Mouse (Mus musculus) gastrocnemius, adult 8-10 months (tissue): ENCODE results near the gene Mtf2. TPM values are rescaled to one million over a fixed set of nuclear protein-coding genes. Genes with fewer than 3 reads are reported as not detected.
"Not testable (repeated sequence)": the region's sequence is repeated elsewhere in the genome, so short reads cannot be mapped to it uniquely, and the experiment has no call there.

ENCODE experiments used
- DNase-seq, 2 experiments: peaks; one replicate each; pipeline ENCODE4 v3.0.0; 2022; ENCODE audit warnings: low spot score in 2 of 2
- total RNA-seq, 4 experiments: library from RNA; stranded (reverse); gene quantifications; 2 replicates each; pipeline ENCODE4 v1.2.4; 2022

Gene Mtf2
- 10 to 100 TPM in 3 of 4 experiments, 1 to 10 TPM in 1; 9.7 to 12.1 (median 11.3) TPM for total RNA-seq

DNA sequence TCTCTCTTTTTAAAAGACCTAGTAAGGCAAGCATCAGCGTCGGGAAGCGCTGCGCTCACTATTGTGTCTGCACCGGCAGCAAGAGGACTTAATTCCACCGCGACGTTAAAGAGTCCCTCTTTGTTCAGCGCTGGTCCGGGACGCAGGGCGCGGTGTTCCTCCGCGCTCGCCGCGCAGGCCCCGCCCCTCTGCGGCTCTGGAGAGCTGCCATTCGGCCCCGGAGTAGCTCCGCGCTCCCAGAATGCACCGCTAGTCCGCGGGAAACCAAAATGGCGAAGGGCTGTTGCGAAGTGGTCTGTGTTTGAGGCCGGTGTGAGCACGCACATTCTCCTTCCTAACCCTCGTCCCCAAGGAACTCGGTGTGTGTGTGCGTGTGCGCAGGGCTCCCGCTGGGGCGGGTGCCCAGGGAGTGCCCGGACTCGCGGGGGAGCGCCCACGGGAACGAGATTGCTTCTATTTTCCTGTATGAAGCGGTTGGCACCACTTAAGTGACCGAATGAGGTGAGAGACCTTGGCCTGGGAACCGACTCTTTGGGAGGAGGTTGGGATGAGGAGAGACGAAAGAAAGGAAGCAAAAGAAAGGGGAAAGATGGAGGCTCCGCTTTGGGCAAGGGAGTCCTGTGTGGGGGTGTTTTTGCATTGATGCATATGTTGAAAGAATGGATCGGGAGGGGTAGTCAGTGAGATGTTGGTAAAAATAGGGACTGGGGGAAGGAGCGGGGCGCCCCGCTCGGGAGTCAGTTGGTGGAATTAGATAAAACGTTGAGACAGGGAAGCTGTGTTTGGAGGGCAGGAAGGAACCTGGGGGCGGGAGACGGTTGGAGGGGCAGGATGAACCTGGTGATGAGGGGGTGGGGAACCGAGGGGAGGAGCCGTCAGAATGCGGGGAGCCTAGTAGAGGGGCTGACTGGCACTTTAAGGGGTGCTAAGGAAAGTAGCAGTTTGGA lies at the start of gene Mtf2:
Gene Mtf2, plus strand, starts transcription at position 210 of the 947 bp plus-strand sequence.
- DNase-seq, result peak; percentile 91 to 92

DNA sequence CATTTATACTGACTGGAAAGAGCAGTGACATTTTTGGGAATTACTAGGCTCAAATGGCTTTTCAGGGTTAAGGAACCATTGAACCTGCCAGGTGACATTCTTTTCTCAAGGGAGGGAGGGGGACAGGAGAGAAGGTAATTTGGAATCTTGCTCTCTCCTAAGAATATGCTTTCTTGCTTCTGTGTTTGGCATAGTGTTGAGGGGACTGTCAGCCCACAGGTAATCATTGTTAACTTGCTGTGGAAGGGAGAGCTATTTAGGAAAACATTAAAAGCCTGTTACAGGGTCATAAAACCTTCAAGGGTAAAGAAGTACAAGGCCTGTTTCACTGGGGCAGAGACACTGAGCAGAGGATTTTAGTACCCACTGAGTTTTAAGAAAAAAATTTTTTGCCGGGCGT lies 48.2 kb upstream of the Mtf2 start:
- no peak for DNase-seq

DNA sequence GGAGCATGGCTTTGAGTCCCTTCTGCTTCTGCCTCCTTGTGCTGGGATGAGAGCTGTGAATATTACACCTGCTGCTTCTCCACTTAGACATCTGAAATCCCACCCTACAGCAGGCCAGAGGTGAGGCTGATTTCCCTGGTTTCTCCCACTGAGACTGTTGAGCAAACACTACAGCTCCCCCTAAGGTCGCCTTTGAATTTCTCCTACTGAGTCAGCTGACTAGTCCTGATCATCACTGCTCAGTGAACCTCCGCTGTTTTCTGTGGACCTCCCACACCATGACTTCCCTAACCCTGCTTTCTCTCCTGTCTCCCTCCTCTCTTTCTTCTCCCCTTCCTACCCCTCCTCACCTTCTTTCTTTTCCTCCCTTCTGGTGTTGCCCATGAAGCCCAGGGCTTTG lies 46.1 kb upstream of the Mtf2 start:
- DNase-seq, result no peak

DNA sequence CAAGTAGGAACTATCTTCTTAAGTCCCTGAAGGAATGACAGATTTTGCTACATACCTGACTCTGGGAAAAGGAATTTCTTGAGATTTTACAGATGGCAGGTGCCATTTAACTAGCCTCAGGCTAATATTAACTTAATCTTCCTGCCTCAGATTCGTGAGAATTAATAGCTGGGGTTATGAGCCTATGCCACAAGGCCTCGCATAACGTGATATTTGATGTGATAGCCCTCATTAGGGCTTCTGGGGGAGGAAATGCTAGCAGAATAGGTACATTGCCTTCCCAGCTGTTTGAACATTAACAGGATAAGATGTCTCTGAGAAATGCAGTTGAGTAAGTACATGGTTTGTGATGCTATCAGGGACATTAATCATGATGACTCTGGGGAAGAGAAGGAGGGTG lies 44.1 kb upstream of the Mtf2 start:
- DNase-seq, result no peak

DNA sequence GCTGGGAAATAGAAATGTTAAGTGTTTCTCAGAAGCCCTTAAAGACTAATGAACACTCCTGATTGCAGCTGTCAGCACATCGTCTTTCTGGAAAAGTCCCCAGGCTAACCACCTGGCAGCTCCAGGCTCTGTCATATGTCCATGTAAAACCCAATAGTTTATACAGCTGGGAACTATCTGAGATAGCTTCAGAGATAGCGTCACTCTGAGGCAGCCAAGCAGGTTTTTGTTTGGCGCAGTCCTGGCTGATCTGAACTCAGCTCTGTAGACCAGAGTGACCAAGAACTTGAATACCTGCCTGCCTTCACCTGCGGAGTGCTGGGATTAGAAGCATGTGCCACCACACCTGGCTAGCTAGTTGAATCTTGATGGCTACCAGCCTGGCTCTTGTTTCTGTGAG lies 37.2 kb upstream of the Mtf2 start:
- no peak for DNase-seq

DNA sequence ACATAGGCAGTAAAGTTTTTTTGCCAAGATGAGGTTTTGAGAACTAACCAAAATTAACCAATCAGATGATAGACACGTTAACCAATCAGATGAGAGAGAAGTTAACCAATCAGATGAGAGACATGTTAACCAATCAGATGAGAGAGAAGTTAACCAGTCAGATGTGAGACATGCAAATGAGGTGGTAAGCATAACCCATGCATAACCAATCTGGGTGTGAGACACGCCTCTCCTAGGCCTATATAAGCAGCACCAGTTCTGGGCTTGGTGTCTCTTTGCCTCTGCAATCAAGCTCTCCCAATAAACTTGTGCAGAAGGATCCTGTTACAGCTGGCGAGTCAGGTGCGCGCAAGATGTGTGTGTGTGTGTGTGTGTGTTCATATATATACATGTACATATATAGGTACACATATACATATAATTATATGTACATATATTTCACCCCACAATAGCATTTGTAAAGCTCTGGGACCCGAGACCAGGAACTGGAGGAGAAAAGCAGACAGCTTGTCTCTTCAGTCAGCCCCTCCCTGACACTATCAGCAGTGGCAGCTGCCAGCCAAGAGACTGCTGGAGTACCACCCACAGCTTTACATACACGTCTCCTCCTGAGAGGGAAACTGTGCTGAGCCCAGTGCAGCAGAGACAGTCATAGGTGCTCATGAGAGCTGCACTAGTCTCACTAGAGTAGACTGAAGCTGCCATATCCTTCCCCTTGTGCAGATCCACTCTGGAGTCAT lies 36.5 kb upstream of the Mtf2 start:
- not testable (repeated sequence) for DNase-seq

DNA sequence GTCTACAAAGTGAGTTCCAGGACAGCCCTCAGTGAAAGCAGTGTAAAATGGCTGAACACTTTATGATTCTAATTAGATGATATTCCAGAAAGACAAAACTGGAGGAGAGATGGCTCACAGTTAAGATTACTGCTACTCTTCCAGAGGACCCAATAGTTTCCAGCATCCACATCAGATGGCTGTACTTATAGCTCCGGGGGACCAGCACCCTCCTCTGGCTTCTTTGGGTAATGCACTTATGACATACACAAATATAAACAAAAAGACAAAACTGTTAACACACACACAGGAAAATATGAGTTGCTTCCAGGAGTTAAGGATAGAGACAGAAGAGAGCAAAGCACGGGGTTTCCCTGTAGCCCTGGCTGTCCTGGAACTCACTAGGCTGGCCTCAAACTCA lies 35.5 kb upstream of the Mtf2 start:
- DNase-seq, result peak in 1 of 2 experiments; percentile 7

DNA sequence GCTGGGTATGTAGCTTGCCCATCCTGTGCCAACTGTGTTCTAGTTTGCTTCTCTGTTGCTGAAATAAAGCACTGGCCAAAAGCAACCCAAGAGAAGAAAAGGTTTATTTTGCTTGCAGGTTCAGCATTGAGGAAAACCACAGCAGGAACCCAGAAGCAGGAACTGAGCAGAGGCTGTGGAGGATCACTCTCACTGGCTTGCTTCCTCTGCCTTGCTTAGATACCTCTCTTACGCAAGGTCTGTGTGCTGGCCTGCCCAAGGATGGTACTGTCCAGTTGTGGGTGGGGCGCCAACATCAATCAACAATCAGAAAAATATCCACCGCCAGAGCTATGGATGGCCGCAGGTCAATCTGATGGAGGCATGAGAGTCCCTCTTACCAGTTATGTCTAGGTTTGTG lies 34.2 kb upstream of the Mtf2 start:
- DNase-seq, result no peak

DNA sequence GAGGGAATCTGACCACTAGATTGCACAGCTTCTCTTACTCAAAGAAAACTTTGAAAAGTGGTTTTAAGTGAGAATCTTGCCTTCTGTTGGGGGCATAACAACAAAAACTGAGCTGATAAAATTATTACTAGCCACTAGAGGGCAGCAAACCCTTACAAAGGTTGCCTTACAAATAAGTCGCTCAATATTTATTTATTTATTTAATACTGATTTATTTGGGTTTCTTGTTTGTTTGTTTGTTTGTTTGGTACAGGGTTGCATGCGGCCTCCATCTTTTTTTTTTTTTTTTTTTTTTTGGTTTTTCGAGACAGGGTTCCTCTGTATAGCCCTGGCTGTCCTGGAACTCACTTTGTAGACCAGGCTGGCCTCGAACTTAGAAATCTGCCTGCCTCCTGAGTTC lies 31.3 kb upstream of the Mtf2 start:
- no peak for DNase-seq

DNA sequence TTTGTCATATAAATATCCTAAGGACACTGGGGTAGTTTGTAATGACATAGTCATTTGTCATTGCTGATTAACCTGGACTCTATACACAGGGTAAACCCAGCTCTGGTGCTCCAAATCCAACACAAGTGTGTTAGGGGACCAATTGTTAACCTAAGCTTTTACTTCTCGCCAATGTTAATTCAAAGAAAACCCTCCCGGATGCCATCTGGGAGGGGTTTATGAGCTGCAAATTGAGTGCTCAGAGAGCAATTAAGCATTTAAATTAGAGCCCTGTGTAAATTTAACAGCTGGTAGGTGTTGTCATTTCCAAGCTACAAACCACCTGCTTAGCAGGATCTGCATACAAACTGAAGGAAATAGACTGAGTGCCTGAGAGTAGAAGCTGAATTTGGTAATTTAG lies 30.0 kb upstream of the Mtf2 start:
- no peak for DNase-seq

DNA sequence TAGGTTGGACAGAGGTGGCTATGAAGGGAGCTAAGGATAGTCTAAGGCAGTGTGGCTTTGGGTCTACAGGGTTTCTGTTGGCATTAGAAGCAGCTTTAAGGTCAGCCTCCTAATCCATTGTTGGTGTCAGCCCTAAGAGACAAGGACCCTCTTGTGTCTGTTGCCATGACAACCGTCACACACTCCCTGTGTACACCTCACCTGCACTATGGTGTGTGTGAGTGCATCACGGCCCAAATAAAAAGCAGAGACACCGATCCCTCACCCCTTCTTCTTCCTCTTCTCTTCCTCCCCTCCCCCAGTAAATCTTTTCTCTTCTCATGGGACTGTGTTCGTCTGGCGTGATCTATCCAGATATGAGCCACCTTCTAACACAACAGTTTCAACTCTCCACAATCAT lies 23.4 kb upstream of the Mtf2 start:
- no peak for DNase-seq

DNA sequence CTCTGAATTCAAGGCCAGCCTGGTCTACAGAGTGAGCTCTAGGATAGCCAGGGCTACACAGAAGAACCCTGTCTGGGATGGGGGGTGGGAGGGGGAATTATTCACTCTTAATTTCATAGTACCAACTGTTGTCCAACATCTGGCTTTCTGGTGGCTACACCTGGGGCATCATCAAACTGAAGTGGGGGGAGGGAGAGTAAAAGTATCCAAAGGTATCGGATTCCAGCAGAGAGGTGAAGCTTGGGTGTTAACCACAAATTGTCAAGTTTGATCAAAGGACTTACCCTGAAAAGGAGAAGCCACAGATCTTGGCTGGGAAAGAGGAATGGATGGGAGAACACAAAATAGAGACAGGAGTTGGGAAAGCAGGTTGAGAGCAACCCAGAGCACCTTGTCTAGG lies 21.6 kb upstream of the Mtf2 start:
- no peak for DNase-seq

DNA sequence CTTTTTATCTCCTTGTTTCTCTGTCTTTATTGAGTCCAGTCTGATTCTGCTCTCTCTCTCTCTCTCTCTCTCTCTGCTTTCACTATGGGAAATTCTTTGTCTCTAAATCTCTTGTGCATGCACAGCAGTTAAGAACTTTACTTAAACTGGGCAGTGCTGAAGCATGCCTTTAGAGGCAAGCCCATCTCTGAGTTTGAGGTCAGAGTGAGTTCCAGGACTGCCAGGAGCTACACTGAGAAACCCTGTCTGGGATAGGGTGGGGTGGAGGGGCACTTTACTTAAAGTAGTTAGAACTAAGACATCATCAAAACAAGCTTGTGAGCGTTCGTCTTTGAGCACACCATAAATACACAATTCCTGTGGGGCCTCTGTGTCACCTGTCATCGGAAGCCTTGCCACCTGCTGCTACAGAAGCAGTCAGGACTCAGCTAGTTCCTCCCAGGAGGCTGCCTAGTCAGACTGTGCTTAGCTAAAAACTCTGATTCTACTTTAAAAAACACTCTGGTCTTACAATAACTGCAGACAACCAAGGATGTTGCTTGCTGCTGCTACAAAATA lies 15.7 kb upstream of the Mtf2 start:
- DNase-seq, result no peak

DNA sequence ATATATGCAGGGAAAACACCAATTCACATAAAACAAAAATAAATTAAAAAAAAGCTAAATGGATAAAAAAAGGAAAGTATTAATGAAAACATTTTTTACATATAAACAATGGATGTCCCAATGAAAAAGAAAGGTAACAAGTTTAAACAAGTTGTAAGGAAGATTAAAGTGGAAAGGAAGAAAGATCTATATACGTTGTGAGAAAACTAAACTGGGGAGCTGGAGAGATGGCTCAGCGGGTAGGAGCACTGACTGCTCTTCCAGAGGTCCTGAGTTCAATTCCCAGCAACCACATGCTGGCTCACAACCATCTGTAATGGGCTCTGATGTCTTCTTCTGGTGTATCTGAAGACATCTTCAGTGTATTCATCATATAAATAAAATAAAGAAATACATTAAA lies 14.4 kb upstream of the Mtf2 start:
- no peak for DNase-seq

DNA sequence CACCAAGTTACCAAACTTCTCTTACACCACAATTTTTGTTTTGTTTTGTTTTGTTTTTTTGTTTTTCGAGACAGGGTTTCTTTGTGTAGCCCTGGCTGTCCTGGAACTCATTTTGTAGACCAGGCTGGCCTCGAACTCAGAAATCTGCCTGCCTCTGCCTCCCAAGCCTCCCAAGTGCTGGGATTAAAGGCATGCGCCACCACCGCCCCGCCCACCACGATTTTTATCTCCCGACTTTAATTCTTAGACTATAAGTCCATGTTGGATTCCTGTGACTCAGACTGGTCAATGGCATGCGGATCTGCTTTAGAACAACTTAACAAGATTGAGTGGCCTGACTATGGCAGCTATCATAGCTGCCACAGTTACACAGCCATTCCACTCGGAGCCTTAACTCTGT lies 13.7 kb upstream of the Mtf2 start:
- DNase-seq, result not testable (repeated sequence)

DNA sequence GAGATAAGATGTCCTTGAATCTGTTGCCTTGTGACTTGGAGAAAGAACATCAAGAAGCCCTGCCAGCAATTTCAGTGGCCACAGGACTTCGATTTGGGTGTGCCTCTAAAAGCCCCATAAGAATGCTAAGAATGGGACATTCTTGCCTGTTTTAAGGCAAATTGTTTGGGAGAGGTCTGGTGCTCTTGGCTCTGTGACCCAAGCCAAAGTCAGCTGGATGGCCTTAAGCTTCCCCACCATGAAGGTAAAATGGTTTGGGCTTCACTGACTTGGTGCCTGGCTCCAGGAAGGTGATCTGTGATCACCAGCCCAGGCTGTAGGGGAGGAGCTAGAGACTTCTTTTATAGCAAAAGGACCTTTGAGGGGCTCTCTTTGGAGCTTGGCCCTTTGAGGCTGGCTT lies 13.3 kb upstream of the Mtf2 start:
- DNase-seq, result no peak

DNA sequence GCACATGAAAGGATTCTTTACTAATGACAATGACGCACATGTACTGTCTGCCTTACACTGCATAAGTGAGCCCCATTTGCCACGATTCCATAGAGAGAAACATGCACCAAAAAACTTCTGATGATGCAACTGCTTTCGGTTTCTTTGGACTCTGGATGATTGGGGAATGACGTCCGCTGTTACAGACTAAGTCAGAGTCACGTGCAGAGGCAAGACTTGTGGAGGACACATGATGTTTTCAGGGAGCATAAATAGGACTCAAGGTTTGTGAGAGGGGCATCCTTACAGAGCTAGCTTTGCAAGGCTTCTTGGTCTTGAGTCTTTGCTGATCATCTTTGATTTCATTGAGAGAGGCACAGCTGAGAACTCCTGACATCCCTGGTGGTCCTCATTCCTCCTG lies 11.9 kb upstream of the Mtf2 start:
- DNase-seq, result no peak

DNA sequence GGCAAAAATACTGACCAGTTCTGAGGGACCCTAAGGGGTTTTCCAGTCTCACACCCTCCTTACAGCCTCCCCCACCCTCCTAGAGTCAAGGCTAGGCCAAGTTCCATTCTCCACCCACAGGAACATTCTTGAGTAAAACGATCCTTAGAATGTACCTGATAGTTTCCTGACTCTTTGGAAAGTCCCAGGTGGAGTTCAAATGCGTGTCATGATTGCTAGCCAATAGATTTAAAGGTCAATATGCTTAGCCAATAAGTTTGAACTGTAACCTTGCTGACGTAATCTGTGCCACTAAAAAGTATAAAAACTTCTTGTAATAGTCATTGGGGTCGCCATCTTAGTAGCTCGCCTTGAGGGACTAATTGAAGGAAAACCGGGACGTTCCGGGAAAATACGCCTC lies 5.1 kb upstream of the Mtf2 start:
- DNase-seq, result no peak

DNA sequence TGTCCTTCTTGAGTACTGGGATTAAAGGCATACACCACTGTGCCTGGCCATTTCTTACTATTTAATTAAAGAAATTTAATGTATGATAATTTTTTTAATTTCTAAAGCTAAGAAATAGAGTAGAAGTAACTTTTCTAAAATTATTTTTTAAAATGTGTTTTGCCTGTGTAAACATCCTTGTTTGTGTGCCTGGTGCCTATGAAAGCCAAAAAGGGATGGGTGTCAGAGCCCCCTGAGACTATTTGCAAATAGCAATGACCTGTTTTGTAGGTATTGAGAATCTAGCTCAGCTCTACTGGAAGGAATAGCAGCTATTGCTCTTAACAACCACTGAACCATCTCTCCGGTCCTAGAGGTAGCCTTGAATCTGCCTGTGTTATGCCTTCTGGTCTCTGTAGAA lies 6.8 kb downstream of the Mtf2 start:
- DNase-seq, result no peak

DNA sequence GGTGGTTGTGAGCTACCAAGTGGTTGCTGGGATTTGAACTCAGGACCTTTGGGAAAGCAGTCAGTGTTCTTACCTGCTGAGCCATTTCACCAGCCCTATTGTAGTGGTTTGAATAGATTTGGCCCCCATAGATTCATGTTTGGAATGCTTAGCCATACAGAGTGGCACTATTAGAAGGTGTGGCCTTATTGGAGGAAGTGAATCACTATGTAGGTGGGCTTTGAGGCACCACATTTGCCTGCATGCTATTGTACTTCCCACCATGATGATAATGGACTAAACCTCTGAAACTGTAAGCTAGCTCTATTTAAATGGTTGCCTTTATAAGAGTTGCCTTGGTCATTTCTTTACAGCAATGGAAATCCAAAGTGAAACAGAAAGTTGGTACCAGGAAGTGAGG lies 10.8 kb downstream of the Mtf2 start:
- no peak for DNase-seq

DNA sequence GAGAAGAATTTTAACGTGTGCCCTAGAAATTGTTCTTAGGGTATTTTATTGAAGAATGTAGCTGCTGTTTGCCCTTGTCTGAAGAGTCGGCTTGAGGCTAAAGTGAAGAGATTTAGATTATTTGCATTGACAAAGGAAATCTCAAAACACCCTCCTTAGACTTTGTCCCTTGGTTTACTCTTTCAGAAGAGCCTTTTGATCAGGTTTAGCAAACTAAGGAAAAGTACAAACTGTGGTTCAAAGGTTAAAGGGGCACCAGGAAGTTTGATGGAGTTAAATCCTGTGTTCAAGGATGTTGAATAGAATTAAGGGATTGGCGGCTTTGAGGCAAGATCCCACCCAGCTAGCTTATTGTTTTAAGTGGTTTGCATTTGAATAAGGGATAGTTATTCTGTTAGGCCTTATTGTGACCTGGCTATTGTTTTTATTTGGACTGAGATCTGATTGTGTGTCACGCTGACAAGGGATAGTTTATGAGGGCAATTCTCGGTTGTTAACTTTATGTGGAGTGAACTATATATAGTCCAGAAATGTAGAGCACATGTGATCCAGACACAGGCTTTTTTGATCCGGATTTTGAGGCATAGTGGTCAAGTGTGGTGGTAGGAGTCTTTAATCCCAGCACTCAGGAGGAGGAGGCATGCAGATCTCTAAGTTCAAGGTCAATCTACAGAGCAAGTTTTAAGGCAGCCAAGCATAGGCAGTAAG lies 11.5 kb downstream of the Mtf2 start:
- no peak for DNase-seq

DNA sequence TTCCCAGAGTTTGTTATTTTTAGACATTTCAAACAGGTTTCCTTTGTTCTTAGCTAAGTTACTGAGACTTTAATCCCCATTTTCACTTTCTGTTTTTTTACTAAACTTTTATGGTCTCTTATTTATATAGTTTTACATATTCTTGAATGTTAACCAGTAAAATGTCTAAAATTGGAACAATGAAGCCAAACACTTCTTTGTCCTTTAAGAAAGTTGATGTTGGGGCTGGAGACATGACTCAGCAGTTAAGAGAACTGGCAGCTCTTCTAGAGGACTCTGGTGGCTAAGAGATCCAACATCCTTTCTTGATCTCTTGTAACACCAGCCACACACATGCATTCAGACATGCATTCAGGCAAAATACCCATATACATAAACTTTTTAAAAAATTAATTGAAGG lies 14.1 kb downstream of the Mtf2 start:
- DNase-seq, result no peak
